12 mouse cellular contexts compared by ENCODE assay signal in the genomic region with DNA sequence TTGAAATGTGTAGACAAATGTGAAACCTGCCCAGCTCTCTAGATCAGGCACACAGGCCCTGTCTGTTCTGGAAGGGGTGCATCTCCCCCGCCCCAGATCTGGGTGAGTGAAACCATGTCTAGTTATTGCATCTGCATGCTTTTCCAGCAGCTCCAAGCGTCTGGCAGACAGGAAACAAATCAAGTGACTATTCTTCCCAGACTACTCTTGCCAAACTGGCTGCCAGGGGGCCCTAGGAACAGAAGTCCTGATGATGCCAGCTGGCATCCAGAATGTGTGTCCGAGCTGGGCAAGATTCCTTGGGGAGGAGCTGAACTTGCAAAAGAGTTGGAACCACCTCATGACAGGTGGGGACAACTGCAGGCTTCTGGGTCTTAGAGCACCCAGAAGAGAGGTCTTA. TPM values are rescaled to one million over a fixed set of nuclear protein-coding genes. Genes with fewer than 3 reads are reported as not detected.
A peak's percentile ranks its signal among the peaks of the same experiment; 100 is the strongest.
DNase-seq lines count a peak whose midpoint lies in the region; ATAC-seq and TF ChIP-seq lines count a peak whose summit lies in the region.
"Had no signal": no experiment of that assay in that cellular context is flagged by ENCODE, and none has a peak within 500 bp of the region (broad histone marks: within the 10 kb centered on the region; RNA-seq: fewer than 3 reads in every experiment).

No protein-coding gene starts in this region.

- no peaks in the 10 kb centered on the region for H3K4me1 ChIP-seq in forebrain, embryonic 16.5 days (replicated peaks; ENCODE audit: control insufficient read depth, insufficient read depth, low read length)
- no peaks in the 10 kb centered on the region for H3K4me1 ChIP-seq in forebrain, embryonic 13.5 days
- H3K4me1 ChIP-seq in liver, adult 2 months (ENCODE audit: control insufficient read depth, insufficient read depth, low read length), result no peaks in the 10 kb centered on the region
- H3K4me1 ChIP-seq: heart, embryonic 13.5 days; lung, embryonic 15.5 days had no signal

- 43% methylated on average over 3 of the region's 3 CpGs for WGBS in forebrain, embryonic 16.5 days
- 55% methylated on average over 3 of the region's 3 CpGs for WGBS in forebrain, embryonic 13.5 days
- 32% methylated on average over 3 of the region's 3 CpGs for WGBS in liver, adult 2 months

- ATAC-seq in forebrain, embryonic 16.5 days, result peak; percentile 50; the same call in 1 of the 2 replicates
- no peak for ATAC-seq in forebrain, embryonic 13.5 days

- no peaks in the 10 kb centered on the region for H3K79me2 ChIP-seq in liver, adult 2 months (ENCODE audit: control insufficient read depth, insufficient read depth, low read length)

- peak; percentile 3 for DNase-seq in liver, adult 2 months (ENCODE audit: extremely low read depth, low read depth, low spot score)
- DNase-seq in liver, result no peak
- DNase-seq in fibroblast of lung, adult 2 months (ENCODE audit: low read depth), result peak; percentile 60
- DNase-seq in layer of hippocampus, postnatal 14 days (ENCODE audit: low spot score in 2 of 2), result peak; percentile 20 to 47
- no peak for DNase-seq in thymus, postnatal 4 days
- no peak for DNase-seq in kidney, adult 11 months
- DNase-seq: kidney, postnatal 4 days had no signal

- H3K9me3 ChIP-seq in forebrain, embryonic 16.5 days (ENCODE audit: control insufficient read depth, low read length), result no peaks in the 10 kb centered on the region
- no peaks in the 10 kb centered on the region for H3K9me3 ChIP-seq in forebrain, embryonic 13.5 days (replicated peaks)
- H3K9me3 ChIP-seq: heart, embryonic 13.5 days; lung, embryonic 15.5 days had no signal

- no peak overlapping the region for H3K4me3 ChIP-seq in forebrain, embryonic 16.5 days (replicated peaks; ENCODE audit: low read length)
- no peak overlapping the region for H3K4me3 ChIP-seq in forebrain, embryonic 13.5 days
- H3K4me3 ChIP-seq in liver, adult 2 months (ENCODE audit: insufficient read depth, low read depth, low read length), result no peak overlapping the region
- H3K4me3 ChIP-seq: heart, embryonic 13.5 days; lung, embryonic 15.5 days had no signal

- no peak for TF ChIP-seq POLR2A in liver, adult 2 months (IDR thresholded peaks at IDR 0.05; ENCODE audit: extremely low read depth, insufficient read depth, low read length)

- H3K36me3 ChIP-seq in forebrain, embryonic 16.5 days (ENCODE audit: control insufficient read depth, insufficient read depth), result no peaks in the 10 kb centered on the region
- H3K36me3 ChIP-seq in forebrain, embryonic 13.5 days (ENCODE audit: poor library complexity, severe bottlenecking), result no peaks in the 10 kb centered on the region
- H3K36me3 ChIP-seq in liver, adult 2 months (ENCODE audit: control insufficient read depth, insufficient read depth, low read length), result no peaks in the 10 kb centered on the region
- H3K36me3 ChIP-seq: heart, embryonic 13.5 days; lung, embryonic 15.5 days had no signal

- H3K4me2 ChIP-seq in forebrain, embryonic 16.5 days (ENCODE audit: low read length), result no peak overlapping the region
- H3K4me2 ChIP-seq in forebrain, embryonic 13.5 days, result no peak overlapping the region
- H3K4me2 ChIP-seq: heart, embryonic 13.5 days; lung, embryonic 15.5 days had no signal

- no peak for TF ChIP-seq CTCF in liver, adult 2 months (IDR thresholded peaks at IDR 0.05; ENCODE audit: low read depth, low read length)

- H3K27me3 ChIP-seq in forebrain, embryonic 16.5 days (replicated peaks; ENCODE audit: control insufficient read depth, insufficient read depth, low read length), result no peaks in the 10 kb centered on the region
- no peaks in the 10 kb centered on the region for H3K27me3 ChIP-seq in forebrain, embryonic 13.5 days
- no peaks in the 10 kb centered on the region for H3K27me3 ChIP-seq in liver, adult 2 months (ENCODE audit: control insufficient read depth, insufficient read depth, low read length)
- H3K27me3 ChIP-seq: CH12.LX; heart, embryonic 13.5 days; lung, embryonic 15.5 days had no signal

- H3K9ac ChIP-seq in forebrain, embryonic 16.5 days (replicated peaks; ENCODE audit: low read depth, low read length), result no peak overlapping the region
- no peak overlapping the region for H3K9ac ChIP-seq in forebrain, embryonic 13.5 days
- no peak overlapping the region for H3K9ac ChIP-seq in liver, adult 2 months (ENCODE audit: low read depth, low read length)
- H3K9ac ChIP-seq: heart, embryonic 13.5 days; lung, embryonic 15.5 days had no signal

- H3K27ac ChIP-seq in forebrain, embryonic 16.5 days (ENCODE audit: low read length), result no peak overlapping the region
- H3K27ac ChIP-seq in forebrain, embryonic 13.5 days, result no peak overlapping the region
- H3K27ac ChIP-seq in liver, adult 2 months (replicated peaks; ENCODE audit: insufficient read depth, low read depth, low read length), result no peak overlapping the region
- H3K27ac ChIP-seq: heart, embryonic 13.5 days; lung, embryonic 15.5 days had no signal

RNA-seq across cellular contexts. Expression of a gene that starts 20.3 kb away (rescaled TPM):
- polyA plus RNA-seq in forebrain, embryonic 16.5 days (2015; fragmentation: Nextera tagmentation; extraction: Ambion mirVana), result not detected in 2 replicates
- polyA plus RNA-seq in forebrain, embryonic 13.5 days (2015; fragmentation: Nextera tagmentation; extraction: Ambion mirVana), result not detected in 2 replicates
- total RNA-seq in liver, adult 2 months (2014; rRNA removed), result not detected in 2 replicates
- polyA plus RNA-seq in liver, adult 2 months (2012; rRNA removed), result not detected in 2 replicates
- not detected for total RNA-seq in layer of hippocampus, postnatal 14 days (2021)
- total RNA-seq: CH12.LX had no signal
- polyA plus RNA-seq: lung, embryonic 15.5 days had no signal

RNA-seq across cellular contexts. Expression of a gene that starts 36.8 kb away (rescaled TPM):
- polyA plus RNA-seq in forebrain, embryonic 16.5 days (2015; fragmentation: Nextera tagmentation; extraction: Ambion mirVana), result 60.8 and 62.7 TPM in 2 replicates
- polyA plus RNA-seq in forebrain, embryonic 13.5 days (2015; fragmentation: Nextera tagmentation; extraction: Ambion mirVana), result 41.9 and 49.5 TPM in 2 replicates
- total RNA-seq in liver, adult 2 months (2014; rRNA removed), result 0.55 and 1.9 TPM in 2 replicates
- polyA plus RNA-seq in liver, adult 2 months (2012; rRNA removed), result 1.1 and 1.2 TPM in 2 replicates
- 10 to 100 TPM; 48.8 to 49.9 TPM for total RNA-seq in layer of hippocampus, postnatal 14 days (2021)

RNA-seq across cellular contexts. Expression of a gene that starts 56.8 kb away (rescaled TPM):
- 261 and 301 TPM in 2 replicates for polyA plus RNA-seq in forebrain, embryonic 16.5 days (2015; fragmentation: Nextera tagmentation; extraction: Ambion mirVana)
- polyA plus RNA-seq in forebrain, embryonic 13.5 days (2015; fragmentation: Nextera tagmentation; extraction: Ambion mirVana), result 399 and 495 TPM in 2 replicates
- 175 and 207 TPM in 2 replicates for total RNA-seq in liver, adult 2 months (2014; rRNA removed)
- 35.1 and 37.0 TPM in 2 replicates for polyA plus RNA-seq in liver, adult 2 months (2012; rRNA removed)
- 100 to 1,000 TPM; 319 to 320 TPM for total RNA-seq in layer of hippocampus, postnatal 14 days (2021)

Comparison
In these comparisons a context has a peak if more than half of its experiments do, and no peak if none do; other contexts are left out.
1. DNase-seq: peak in liver, adult 2 months (single experiment), fibroblast of lung, adult 2 months (single experiment) and layer of hippocampus, postnatal 14 days (2 of 2); none in liver (single experiment), thymus, postnatal 4 days (single experiment) and kidney, adult 11 months (single experiment).
2. RNA of a gene that starts 36.8 kb away (polyA plus RNA-seq): 60.8 to 62.7 TPM in forebrain, embryonic 16.5 days and 41.9 to 49.5 TPM in forebrain, embryonic 13.5 days; 1.1 to 1.2 TPM in liver, adult 2 months; every median in the first group is over 10 times any median in the second.